Mouse (Mus musculus) intestine, embryonic 16.5 days (tissue): ENCODE data around the gene Gm10229. TPM values are rescaled to one million over a fixed set of nuclear protein-coding genes. Genes with fewer than 3 reads are reported as not detected.
"Not testable (repeated sequence)": the region's sequence is repeated elsewhere in the genome, so short reads cannot be mapped to it uniquely, and the experiment has no call there.

ENCODE experiments used
- ATAC-seq: fragments of 200-750 bp; cut with Nextera tagmentation; 2 replicates; pipeline ENCODE4 v1.8.0; 2017; ENCODE audit warnings: moderate TSS enrichment, moderate library complexity
- H3K27ac ChIP-seq: fragments of 300-500 bp; sonication (generic); 2 replicates; pipeline ENCODE4 v1.5.1; 2014; ENCODE audit warnings: mild to moderate bottlenecking, low read length
- H3K27me3 ChIP-seq: fragments of 300-500 bp; sonication (generic); replicated peaks from 2 replicates; pipeline ENCODE4 v1.6.1; 2014; ENCODE audit warnings: low read length, control low read depth, mixed read lengths; ENCODE audit not compliant: control insufficient read depth, insufficient read depth
- H3K36me3 ChIP-seq: fragments of 300-500 bp; sonication (generic); 2 replicates; pipeline ENCODE4 v1.6.1; 2014; ENCODE audit warnings: low read length, control low read depth; ENCODE audit not compliant: control insufficient read depth, insufficient read depth
- H3K4me1 ChIP-seq: fragments of 300-500 bp; sonication (generic); 2 replicates; pipeline ENCODE4 v1.6.1; 2014; ENCODE audit warnings: low read length, control low read depth, mixed read lengths; ENCODE audit not compliant: control insufficient read depth, insufficient read depth
- H3K4me2 ChIP-seq: fragments of 300-500 bp; sonication (generic); 2 replicates; pipeline ENCODE4 v1.6.1; 2014; ENCODE audit warnings: low read depth, low read length, control low read depth
- H3K4me3 ChIP-seq: fragments of 300-500 bp; sonication (generic); 2 replicates; pipeline ENCODE4 v1.5.1; 2014; ENCODE audit warnings: mild to moderate bottlenecking, low read length
- H3K9ac ChIP-seq: fragments of 300-500 bp; sonication (generic); 2 replicates; pipeline ENCODE4 v1.6.1; 2014; ENCODE audit warnings: low read depth, low read length
- H3K9me3 ChIP-seq: fragments of 300-500 bp; sonication (generic); 2 replicates; pipeline ENCODE4 v1.6.1; 2016; ENCODE audit warnings: low read length, control low read depth; ENCODE audit not compliant: control insufficient read depth
- WGBS: fragments of 180-500 bp; shearing (Covaris S2); extraction: QIAGEN DNeasy Blood & Tissue Kit; methylation state at CpG from one replicate; pipeline ENCODE4 v1.1.7; 2014; 5-methylcytosine and 5-hydroxymethylcytosine counted together
- polyA plus RNA-seq: library from polyadenylated mRNA; unstranded; fragments of >200 nt; fragmentation: Nextera tagmentation; extraction: Ambion mirVana; gene quantifications from 2 replicates; pipeline ENCODE4 v1.2.1, GENCODE M21; 2015

Gm10229 gene
- not detected in 2 replicates for polyA plus RNA-seq

GRCm38 (mm10) chr16:89014984-89015383 is at the start of gene Gm10229:
Gene Gm10229 (plus strand): TSS chr16:89015284.
- not testable (repeated sequence) for H3K4me1 ChIP-seq, H3K4me2 ChIP-seq, H3K27me3 ChIP-seq, H3K36me3 ChIP-seq, H3K27ac ChIP-seq, H3K4me3 ChIP-seq, ATAC-seq, H3K9me3 ChIP-seq, H3K9ac ChIP-seq
- WGBS: 90% methylated on average over 1 of the region's 3 CpGs

- no peak within 1 kb of the TSS for H3K27ac ChIP-seq
- ATAC-seq: no peak
Measured at GRCm38 (mm10) chr16:89010659-89011058, 4.4 kb upstream of the Gm10229 start, which contains the start of gene Krtap22-2. Gene Krtap22-2 (minus strand): TSS chr16:89010759.

GRCm38 (mm10) chr16:89013973-89014372 is 1.1 kb upstream of the Gm10229 start:
- Histone ChIP-seq H3K36me3 (no peaks in the 10 kb centered on the region), H3K9ac (no peak overlapping the region), H3K4me2 (no peak overlapping the region), H3K4me1 (no peaks in the 10 kb centered on the region), H3K4me3 (no peak overlapping the region), H3K27ac (no peak overlapping the region), H3K27me3 (no peaks in the 10 kb centered on the region), H3K9me3 (no peaks in the 10 kb centered on the region)
- ATAC-seq: no peak
- 94% methylated on average over 3 of the region's 3 CpGs for WGBS

More at GRCm38 (mm10) chr16:89010659-89011058, 4.4 kb upstream of the Gm10229 start, which contains the start of gene Krtap22-2:
- no peaks in the 10 kb centered on the region for H3K4me1 ChIP-seq
- no peaks in the 10 kb centered on the region for H3K36me3 ChIP-seq
- H3K27me3 ChIP-seq: no peaks in the 10 kb centered on the region
- 80% methylated on average over 5 of the region's 5 CpGs for WGBS
- no peaks in the 10 kb centered on the region for H3K9me3 ChIP-seq
- H3K4me2 ChIP-seq: no peak within 1 kb of the TSS
- no peak within 1 kb of the TSS for H3K4me3 ChIP-seq
- H3K9ac ChIP-seq: no peak within 1 kb of the TSS

- not testable (repeated sequence) for H3K27ac ChIP-seq, H3K27me3 ChIP-seq, H3K9ac ChIP-seq, H3K4me1 ChIP-seq, H3K36me3 ChIP-seq, H3K4me3 ChIP-seq, ATAC-seq, H3K4me2 ChIP-seq, H3K9me3 ChIP-seq
- WGBS: over 99% methylated on average over 3 of the region's 3 CpGs
Measured at GRCm38 (mm10) chr16:89031399-89031798, 16.3 kb downstream of the Gm10229 start, which contains the start of gene Krtap6-1. Gene Krtap6-1 (plus strand): TSS chr16:89031699.

GRCm38 (mm10) chr16:89041372-89041771 is 26.3 kb downstream of the Gm10229 start, which contains the start of gene Gm10228:
Gene Gm10228 (minus strand): TSS chr16:89041472.
- H3K27me3 ChIP-seq, H3K4me1 ChIP-seq, H3K36me3 ChIP-seq, H3K27ac ChIP-seq, H3K9me3 ChIP-seq, ATAC-seq, H3K4me3 ChIP-seq, H3K4me2 ChIP-seq, H3K9ac ChIP-seq: not testable (repeated sequence)
- 95% methylated on average over 2 of the region's 4 CpGs for WGBS

- no peaks in the 10 kb centered on the region for H3K9me3 ChIP-seq
- H3K4me3 ChIP-seq: no peak within 1 kb of the TSS
- no peak within 1 kb of the TSS for H3K27ac ChIP-seq
- no peak within 1 kb of the TSS for H3K4me2 ChIP-seq
- H3K4me1 ChIP-seq: no peaks in the 10 kb centered on the region
- no peaks in the 10 kb centered on the region for H3K36me3 ChIP-seq
- no peak within 1 kb of the TSS for H3K9ac ChIP-seq
- 87% methylated on average over 3 of the region's 3 CpGs for WGBS
- no peaks in the 10 kb centered on the region for H3K27me3 ChIP-seq
- no peak for ATAC-seq
Measured at GRCm38 (mm10) chr16:89047783-89048182, 32.7 kb downstream of the Gm10229 start, which contains the start of gene Krtap6-5. Gene Krtap6-5 (minus strand): TSS chr16:89047883.

GRCm38 (mm10) chr16:89063902-89064301 is 48.8 kb downstream of the Gm10229 start, which contains the start of gene 1110025L11Rik:
Gene 1110025L11Rik (minus strand): TSS chr16:89064002.
- not testable (repeated sequence) for H3K27me3 ChIP-seq, H3K27ac ChIP-seq, H3K4me1 ChIP-seq, H3K36me3 ChIP-seq, H3K4me3 ChIP-seq, H3K9me3 ChIP-seq, H3K9ac ChIP-seq, ATAC-seq, H3K4me2 ChIP-seq
- WGBS: no CpG with 5 or more reads among the region's 2 CpGs

Other genes starting within 250 kb of the Gm10229 start
- not detected in 2 replicates for gene 2310057N15Rik, start 241.1 kb upstream of the Gm10229 start, polyA plus RNA-seq
- gene Gm5965, start 237.4 kb upstream of the Gm10229 start, polyA plus RNA-seq: not detected in 2 replicates
- gene Gm20741, start 203.1 kb upstream of the Gm10229 start, polyA plus RNA-seq: not detected in 2 replicates
- gene Krtap15, start 195.1 kb upstream of the Gm10229 start, polyA plus RNA-seq: not detected in 2 replicates
- gene Krtap14, start 189.1 kb upstream of the Gm10229 start, polyA plus RNA-seq: not detected in 2 replicates
- not detected in 2 replicates for gene Krtap19-1, start 145.9 kb upstream of the Gm10229 start, polyA plus RNA-seq
- gene Krtap19-2, start 141.0 kb upstream of the Gm10229 start, polyA plus RNA-seq: not detected in 2 replicates
- not detected in 2 replicates for gene Krtap19-3, start 137.2 kb upstream of the Gm10229 start, polyA plus RNA-seq
- not detected in 2 replicates for gene Krtap19-4, start 130.2 kb upstream of the Gm10229 start, polyA plus RNA-seq
- gene Krtap19-5, start 118.8 kb upstream of the Gm10229 start, polyA plus RNA-seq: not detected in 2 replicates
- gene Krtap19-9b, start 83.0 kb upstream of the Gm10229 start, polyA plus RNA-seq: not detected in 2 replicates
- gene Krtap16-3, start 52.4 kb upstream of the Gm10229 start, polyA plus RNA-seq: not detected in 2 replicates
- not detected in 2 replicates for gene Krtap22-2, start 4.5 kb upstream of the Gm10229 start, polyA plus RNA-seq
- not detected in 2 replicates for gene Krtap6-1, start 16.4 kb downstream of the Gm10229 start, polyA plus RNA-seq
- not detected in 2 replicates for gene Gm10228, start 26.2 kb downstream of the Gm10229 start, polyA plus RNA-seq
- gene Krtap6-5, start 32.6 kb downstream of the Gm10229 start, polyA plus RNA-seq: not detected in 2 replicates
- not detected in 2 replicates for gene 1110025L11Rik, start 48.7 kb downstream of the Gm10229 start, polyA plus RNA-seq
- not detected in 2 replicates for gene Krtap6-3, start 68.7 kb downstream of the Gm10229 start, polyA plus RNA-seq
- gene Gm6358, start 125.6 kb downstream of the Gm10229 start, polyA plus RNA-seq: not detected in 2 replicates
- gene Gm10061, start 135.8 kb downstream of the Gm10229 start, polyA plus RNA-seq: not detected in 2 replicates
- not detected in 2 replicates for gene Gm9789, start 142.7 kb downstream of the Gm10229 start, polyA plus RNA-seq
- gene Gm7735, start 154.2 kb downstream of the Gm10229 start, polyA plus RNA-seq: not detected in 2 replicates
- gene 1110057P08Rik, start 159.5 kb downstream of the Gm10229 start, polyA plus RNA-seq: not detected in 2 replicates
- gene Krtap20-2, start 190.6 kb downstream of the Gm10229 start, polyA plus RNA-seq: not detected in 2 replicates